Mouse (Mus musculus) layer of hippocampus, adult 2 months (tissue): ENCODE data around the gene Rxfp3. TPM values are rescaled to one million over a fixed set of nuclear protein-coding genes. Genes with fewer than 3 reads are reported as not detected.

ENCODE experiments used
- DNase-seq, 2 experiments: peaks; one replicate each; pipeline ENCODE4 v3.0.0; 2022; ENCODE audit warnings: low spot score in 2 of 2
- H3K27ac ChIP-seq: fragments of 200-600 bp; 2 replicates; pipeline ENCODE4 v1.8.1; 2022
- H3K4me3 ChIP-seq: fragments of 200-600 bp; 2 replicates; pipeline ENCODE4 v1.8.1; 2022; ENCODE audit warnings: mild to moderate bottlenecking
- CTCF ChIP-seq: fragments of 200-600 bp; conservative IDR thresholded peaks from 2 replicates; pipeline ENCODE4 v1.8.1; 2022; ENCODE audit warnings: antibody characterized with exemption, mild to moderate bottlenecking, moderate library complexity
- total RNA-seq, 2 experiments: library from RNA; stranded (reverse); gene quantifications; 2 replicates each; pipeline ENCODE4 v1.2.3; 2021

The Rxfp3 gene
- total RNA-seq, 2 experiments from 2014 or later: 5.2 to 5.5 TPM

DNA sequence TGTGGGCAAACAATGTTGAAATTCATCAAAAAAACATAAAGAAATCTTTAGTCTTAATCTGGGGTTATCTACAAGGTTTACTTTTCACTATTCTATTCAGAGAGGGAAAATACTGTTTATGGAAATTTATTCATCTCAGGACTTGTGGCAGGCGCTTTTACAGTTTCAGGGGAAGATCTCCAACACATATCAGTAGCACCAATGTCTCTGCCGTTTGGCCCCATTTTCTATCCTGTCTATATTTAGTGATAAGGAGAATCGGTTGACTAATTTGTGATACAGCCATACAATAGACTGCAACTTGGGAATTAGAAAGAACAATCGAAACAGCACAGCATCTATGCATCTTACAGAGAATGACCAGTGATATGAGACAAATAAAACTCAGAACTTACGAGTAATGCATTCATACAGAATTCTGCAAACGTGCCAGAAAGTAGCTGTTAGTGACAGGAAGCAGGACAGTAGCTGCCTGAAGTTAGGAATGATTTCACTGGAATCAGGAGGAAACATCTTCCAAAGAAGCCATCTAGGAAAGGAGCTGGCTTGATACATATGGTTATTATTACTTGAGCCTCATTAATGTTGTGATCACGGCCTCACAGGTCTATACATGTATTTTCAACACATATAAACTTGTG is 16.8 kb upstream of the Rxfp3 start:
- TF ChIP-seq CTCF: no peak
- no peak overlapping the region for H3K27ac ChIP-seq
- H3K4me3 ChIP-seq: no peak overlapping the region
- DNase-seq: no peak

- DNase-seq: no peak
- no peak overlapping the region for H3K27ac ChIP-seq
- no peak for TF ChIP-seq CTCF
- no peak overlapping the region for H3K4me3 ChIP-seq
Observed at GRCm38 (mm10) chr15:11053678-11054439, 16.1 kb upstream of the Rxfp3 start.

DNA sequence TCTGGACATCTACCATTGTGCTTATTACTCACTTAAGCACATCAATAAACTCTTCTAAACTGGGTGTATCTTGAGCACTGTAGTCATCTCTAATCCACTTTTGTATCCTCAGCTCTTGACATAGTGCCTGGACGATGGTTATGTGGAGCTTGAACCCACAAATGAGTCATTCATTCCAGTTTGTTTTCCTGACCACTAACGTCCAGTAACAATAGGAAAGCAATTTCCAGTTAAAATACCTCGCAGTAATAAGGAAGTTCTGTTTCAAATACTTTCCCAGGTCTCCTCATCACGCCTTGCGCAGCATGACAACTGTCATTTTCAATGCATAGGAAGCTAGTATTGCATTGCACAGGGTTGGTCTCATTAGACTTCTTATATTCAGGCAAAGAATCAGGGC is 5.0 kb upstream of the Rxfp3 start:
- no peak overlapping the region for H3K4me3 ChIP-seq
- DNase-seq: no peak

DNA sequence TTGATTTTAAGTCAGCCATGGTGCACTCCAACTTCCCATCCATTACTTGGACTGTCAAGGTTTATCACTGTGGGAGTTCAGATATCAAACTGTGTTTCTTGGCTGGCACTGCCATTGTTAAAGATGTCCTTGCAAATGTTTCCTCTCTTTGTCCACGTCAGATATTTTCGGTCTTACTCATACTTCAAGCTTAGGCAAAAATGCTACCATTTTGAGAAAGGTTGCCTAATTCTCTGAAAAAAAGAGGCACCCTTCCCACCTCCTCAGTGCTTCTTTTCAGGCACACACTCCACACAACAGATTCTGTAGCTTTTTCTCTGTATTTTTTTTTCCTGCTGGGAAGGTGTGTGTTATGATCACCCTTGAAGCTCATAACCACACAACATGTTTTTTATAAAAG is 3.4 kb upstream of the Rxfp3 start:
- DNase-seq: no peak
- H3K4me3 ChIP-seq: no peak overlapping the region
- H3K27ac ChIP-seq: no peak overlapping the region
- TF ChIP-seq CTCF: no peak

More for the DNA sequence above, 5.0 kb upstream of the Rxfp3 start:
- TF ChIP-seq CTCF: no peak
- no peak overlapping the region for H3K27ac ChIP-seq

DNA sequence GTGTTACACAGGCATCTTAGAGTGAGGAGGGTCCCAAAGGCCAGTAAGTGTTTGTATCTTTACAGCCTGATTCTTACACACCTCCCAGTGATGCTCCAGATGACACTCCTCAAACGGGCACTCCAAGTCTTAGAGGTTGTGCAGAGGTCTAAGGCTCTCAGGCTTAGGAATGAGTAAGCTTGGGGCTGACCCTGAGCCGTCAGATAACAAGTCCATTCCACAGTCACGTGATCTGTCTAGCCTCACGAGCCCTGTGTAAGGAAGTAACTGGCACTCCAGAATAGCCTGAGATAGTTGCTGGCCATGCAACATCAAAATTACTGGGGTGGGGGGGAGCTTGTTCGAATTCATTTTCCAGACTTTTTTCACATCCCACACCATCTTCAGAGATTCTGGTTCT is 2.3 kb upstream of the Rxfp3 start:
- no peak for DNase-seq
- TF ChIP-seq CTCF: no peak
- Histone ChIP-seq H3K27ac (no peak overlapping the region), H3K4me3 (no peak overlapping the region)

DNA sequence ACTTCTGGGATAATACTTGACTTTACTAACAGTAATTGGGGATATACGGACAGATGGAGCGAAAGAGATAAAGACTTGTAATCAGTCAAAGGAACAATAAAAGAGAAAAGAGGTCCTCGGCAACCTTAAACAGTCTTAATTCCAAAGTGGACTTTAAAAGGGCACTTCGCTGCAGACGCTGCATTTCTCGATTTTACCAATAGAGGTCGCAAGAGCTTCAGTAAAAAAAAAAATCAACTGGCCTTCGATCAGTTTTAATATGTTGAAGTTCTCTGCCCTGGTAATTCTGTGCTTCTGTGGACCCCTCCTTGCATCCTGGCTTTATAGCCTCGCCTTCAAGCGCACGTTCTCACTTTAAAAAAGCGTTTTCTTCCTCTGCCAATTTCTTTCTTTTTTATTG is 685 bp upstream of the Rxfp3 start:
- DNase-seq: peak in 1 of 2 experiments; percentile 59
- Histone ChIP-seq H3K27ac (no peak overlapping the region), H3K4me3 (no peak overlapping the region)
- TF ChIP-seq CTCF: peak; percentile 98

- H3K4me3 ChIP-seq: peak overlapping the region; percentile 36
- no peak for TF ChIP-seq CTCF
- no peak overlapping the region for H3K27ac ChIP-seq
- no peak for DNase-seq
Observed at GRCm38 (mm10) chr15:11037376-11037695, 455 bp downstream of the Rxfp3 start.

- TF ChIP-seq CTCF: no peak
- Histone ChIP-seq H3K4me3 (peak overlapping the region; percentile 36), H3K27ac (no peak overlapping the region)
- DNase-seq: no peak
Observed at GRCm38 (mm10) chr15:11036535-11037375, 1.0 kb downstream of the Rxfp3 start.

DNA sequence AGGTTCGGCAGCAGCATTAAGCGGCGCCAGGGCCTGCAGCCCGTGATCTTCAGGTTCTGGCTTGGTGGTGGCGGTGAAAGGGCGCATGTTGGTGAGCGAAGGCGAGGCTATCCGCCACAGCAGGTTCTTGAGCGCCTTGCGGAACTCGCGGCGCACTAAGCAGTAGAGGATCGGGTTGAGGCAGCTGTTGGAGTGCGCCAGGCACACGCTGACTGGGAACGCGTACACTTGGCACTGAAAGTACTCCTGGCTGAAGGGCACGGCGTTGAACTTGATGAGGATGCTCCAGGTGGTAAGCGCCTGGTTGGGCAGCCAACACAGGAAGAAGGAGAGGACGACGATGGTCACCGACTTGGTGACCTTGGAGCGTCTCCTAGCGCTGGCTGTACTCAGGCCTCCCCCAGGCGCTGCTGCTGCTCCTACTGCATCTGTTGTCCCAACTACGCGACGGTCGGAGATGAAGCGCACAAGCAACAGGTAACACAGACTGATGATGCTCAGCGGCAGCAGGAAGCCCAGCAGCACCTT is 1.8 kb downstream of the Rxfp3 start:
- no peak for TF ChIP-seq CTCF
- no peak for DNase-seq
- peak overlapping the region; percentile 36; the same call in 1 of the 2 replicates for H3K4me3 ChIP-seq
- H3K27ac ChIP-seq: no peak overlapping the region

- no peak overlapping the region for H3K4me3 ChIP-seq
- no peak for DNase-seq
- no peak for TF ChIP-seq CTCF
- no peak overlapping the region for H3K27ac ChIP-seq
Observed at GRCm38 (mm10) chr15:11030188-11030587, 7.6 kb downstream of the Rxfp3 start.

DNA sequence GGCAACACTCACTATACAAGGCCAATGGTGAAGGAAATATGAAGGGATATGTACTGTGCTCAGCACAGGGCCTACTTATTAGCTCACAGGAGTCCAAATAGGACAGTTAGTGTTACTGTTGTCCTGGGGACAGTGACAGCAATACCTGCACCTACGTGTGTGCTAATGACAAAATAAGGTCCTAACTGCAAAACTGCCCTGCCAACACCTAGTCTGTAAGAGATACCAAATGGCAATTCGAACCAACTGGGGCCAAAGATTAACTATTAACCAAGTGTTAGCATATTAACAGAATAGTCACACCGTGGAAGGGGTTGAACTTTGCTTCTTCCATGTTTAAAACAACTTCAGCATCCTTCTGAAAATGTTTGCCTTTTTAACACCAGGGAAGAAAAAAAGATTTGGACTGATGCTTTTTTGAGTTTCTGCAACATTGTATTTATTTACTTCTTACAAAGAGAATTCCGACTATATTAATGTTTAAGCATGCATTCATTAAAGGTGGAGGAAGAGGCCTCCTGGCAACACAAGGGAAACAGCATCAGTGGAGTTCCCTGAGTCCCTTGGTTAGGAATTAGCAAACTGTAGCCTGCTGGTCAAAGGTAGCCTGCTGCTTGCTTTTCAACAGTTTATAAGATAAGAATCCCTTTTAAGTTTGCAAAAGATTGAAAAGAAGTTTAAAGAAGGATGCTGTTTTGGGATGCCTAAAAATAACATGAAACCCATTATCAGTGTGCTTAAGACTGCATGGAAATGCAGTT is 10.8 kb downstream of the Rxfp3 start:
- Histone ChIP-seq H3K27ac (no peak overlapping the region), H3K4me3 (no peak overlapping the region)
- TF ChIP-seq CTCF: no peak
- DNase-seq: no peak

- Histone ChIP-seq H3K27ac (no peak overlapping the region), H3K4me3 (no peak overlapping the region)
- TF ChIP-seq CTCF: no peak
- DNase-seq: no peak
Observed at GRCm38 (mm10) chr15:11014931-11015330, 22.9 kb downstream of the Rxfp3 start.

DNA sequence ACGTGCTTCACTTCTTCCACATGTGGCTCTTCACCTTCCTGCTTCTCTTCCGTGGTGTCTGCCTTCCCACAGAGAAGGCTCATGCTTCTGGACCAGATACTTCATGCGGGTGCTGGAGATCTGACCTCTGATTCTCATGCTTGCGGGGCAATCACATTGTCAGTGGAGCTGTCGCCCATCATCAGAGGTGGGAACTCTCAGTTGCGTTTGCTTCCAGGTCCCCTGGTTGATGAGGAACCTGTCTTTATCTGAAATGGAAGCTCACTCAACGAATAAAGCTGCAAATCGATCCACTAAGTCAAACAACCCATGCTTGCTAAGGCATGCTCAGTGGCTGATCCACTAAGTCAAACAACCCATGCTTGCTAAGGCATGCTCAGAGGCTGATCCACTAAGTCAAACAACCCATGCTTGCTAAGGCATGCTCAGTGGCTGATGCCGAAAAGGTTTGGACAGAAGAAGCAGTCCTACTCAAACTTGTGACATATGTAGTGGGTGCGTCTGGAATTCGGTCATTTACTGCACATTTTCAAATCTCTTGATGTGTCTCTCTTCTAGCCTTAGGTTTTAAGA is 26.7 kb downstream of the Rxfp3 start:
- Histone ChIP-seq H3K27ac (no peak overlapping the region), H3K4me3 (no peak overlapping the region)
- no peak for DNase-seq
- no peak for TF ChIP-seq CTCF
